ENCODE assay signal across 8 mouse cellular contexts in the genomic region with DNA sequence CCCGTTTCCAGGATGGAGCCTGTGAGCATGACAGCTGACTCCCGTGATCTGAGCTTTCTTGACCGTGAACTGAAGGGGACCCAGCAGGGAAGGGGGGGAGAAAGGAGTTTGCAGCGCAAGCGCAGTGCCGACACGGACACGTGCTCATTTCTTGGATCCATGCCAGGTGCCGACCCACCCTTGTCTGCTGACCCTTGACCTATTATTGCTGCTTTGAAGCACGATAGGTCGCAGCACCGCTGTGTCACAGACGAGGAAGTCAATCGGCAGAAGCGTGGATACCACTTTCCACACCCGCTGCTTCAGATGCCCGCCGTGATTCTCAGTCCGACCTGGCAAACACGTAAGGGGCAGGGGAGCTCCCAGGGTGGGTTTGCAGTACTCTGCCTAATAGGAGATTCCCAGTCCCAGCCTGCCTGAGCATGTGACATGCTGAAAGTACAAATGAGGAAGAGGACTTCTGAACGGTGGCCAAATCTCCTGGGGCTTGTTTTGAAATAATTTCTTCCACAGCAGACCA. TPM values are rescaled to one million over a fixed set of nuclear protein-coding genes. Genes with fewer than 3 reads are reported as not detected.
A peak's percentile ranks its signal among the peaks of the same experiment; 100 is the strongest.
DNase-seq lines count a peak whose midpoint lies in the region; ATAC-seq and TF ChIP-seq lines count a peak whose summit lies in the region.
"Had no signal": no experiment of that assay in that cellular context is flagged by ENCODE, and none has a peak within 500 bp of the region (broad histone marks: within the 10 kb centered on the region; RNA-seq: fewer than 3 reads in every experiment).

No protein-coding gene starts in this region.

- H3K4me2 ChIP-seq in forebrain, embryonic 16.5 days (ENCODE audit: low read length), result peak overlapping the region; percentile 8; the same call in 1 of the 2 replicates
- H3K4me2 ChIP-seq in kidney, embryonic 16.5 days (replicated peaks; ENCODE audit: low read depth, low read length), result peak overlapping the region; percentile 25; the same call in 1 of the 2 replicates

- no peak overlapping the region for H3K27ac ChIP-seq in forebrain, embryonic 16.5 days (ENCODE audit: low read length)
- no peak overlapping the region for H3K27ac ChIP-seq in kidney, embryonic 16.5 days (ENCODE audit: low read length)

- H3K4me3 ChIP-seq in lung, adult 2 months (replicated peaks; ENCODE audit: extremely low read depth, low read depth, low read length), result no peak overlapping the region
- H3K4me3 ChIP-seq in forebrain, embryonic 16.5 days (replicated peaks; ENCODE audit: low read length), result no peak overlapping the region
- H3K4me3 ChIP-seq in kidney, embryonic 16.5 days (ENCODE audit: low read length), result no peak overlapping the region
- H3K4me3 ChIP-seq: megakaryocyte, embryonic 14.5 days had no signal

- no peaks in the 10 kb centered on the region for H3K36me3 ChIP-seq in forebrain, embryonic 16.5 days (ENCODE audit: control insufficient read depth, insufficient read depth)
- H3K36me3 ChIP-seq in kidney, embryonic 16.5 days (ENCODE audit: insufficient read depth, low read length), result 0 out of 2 replicates have a peak, but pooled peaks cover 6% of the 10 kb centered on the region

- no peak overlapping the region; the same call in 1 of the 2 replicates for H3K9ac ChIP-seq in forebrain, embryonic 16.5 days (replicated peaks; ENCODE audit: low read depth, low read length)
- H3K9ac ChIP-seq in kidney, embryonic 16.5 days (replicated peaks; ENCODE audit: low read length), result no peak overlapping the region; the same call in 1 of the 2 replicates

- no peak for TF ChIP-seq CTCF in lung, adult 2 months (IDR thresholded peaks at IDR 0.05; ENCODE audit: insufficient read depth, low read length)

- DNase-seq in lung, adult 2 months, result peak; percentile 28
- DNase-seq in lung, postnatal 25 days (ENCODE audit: low spot score), result no peak
- DNase-seq in cerebellum, adult 8-10 months, result peak; percentile 75
- no peak for DNase-seq in frontal cortex, postnatal 36 days (ENCODE audit: low spot score in 2 of 2)

- no peaks in the 10 kb centered on the region for H3K9me3 ChIP-seq in forebrain, embryonic 16.5 days (ENCODE audit: control insufficient read depth, low read length)
- H3K9me3 ChIP-seq in kidney, embryonic 16.5 days (ENCODE audit: low read length), result no peaks in the 10 kb centered on the region

- WGBS in lung, adult 2 months, result 27% methylated on average over 21 of the region's 21 CpGs
- 63% methylated on average over 21 of the region's 21 CpGs for WGBS in forebrain, embryonic 16.5 days
- 48% methylated on average over 21 of the region's 21 CpGs for WGBS in kidney, embryonic 16.5 days

- TF ChIP-seq POLR2A in lung, adult 2 months (IDR thresholded peaks at IDR 0.05; ENCODE audit: borderline replicate concordance, extremely low read depth, low read depth, low read length), result no peak

- no peaks in the 10 kb centered on the region for H3K27me3 ChIP-seq in forebrain, embryonic 16.5 days (replicated peaks; ENCODE audit: control insufficient read depth, insufficient read depth, low read length)
- no peaks in the 10 kb centered on the region for H3K27me3 ChIP-seq in kidney, embryonic 16.5 days (ENCODE audit: insufficient read depth, low read length)
- H3K27me3 ChIP-seq: megakaryocyte, embryonic 14.5 days had no signal

- peaks cover 3% of the 10 kb centered on the region; the same call in 1 of the 2 replicates for H3K4me1 ChIP-seq in lung, adult 2 months (ENCODE audit: control insufficient read depth, insufficient read depth, low read length)
- H3K4me1 ChIP-seq in forebrain, embryonic 16.5 days (replicated peaks; ENCODE audit: control insufficient read depth, insufficient read depth, low read length), result no peaks in the 10 kb centered on the region
- no peaks in the 10 kb centered on the region; the same call in 1 of the 2 replicates for H3K4me1 ChIP-seq in kidney, embryonic 16.5 days (ENCODE audit: insufficient read depth, low read length)

- no peak for ATAC-seq in forebrain, embryonic 16.5 days
- 0 out of 2 replicates have a peak, but pooled peaks have one; percentile 49 for ATAC-seq in kidney, embryonic 16.5 days (ENCODE audit: low FRiP score, low TSS enrichment)
- ATAC-seq in monocyte, adult 5-6 weeks (replicated peaks; ENCODE audit: insufficient number of reproducible peaks, low FRiP score, low TSS enrichment, poor library complexity, severe bottlenecking), result peak; percentile 19

RNA-seq across cellular contexts. Expression of a gene that starts 15.9 kb away (rescaled TPM):
- 7.5 and 9.9 TPM in 2 replicates for polyA plus RNA-seq in lung, adult 2 months (2012; rRNA removed)
- polyA plus RNA-seq in forebrain, embryonic 16.5 days (2015; fragmentation: Nextera tagmentation; extraction: Ambion mirVana), result 13.6 and 15.3 TPM in 2 replicates
- polyA plus RNA-seq in kidney, embryonic 16.5 days (2015; fragmentation: Nextera tagmentation; extraction: Ambion mirVana), result 29.1 and 31.9 TPM in 2 replicates
- total RNA-seq in monocyte, adult 5-6 weeks (2017), result 110 to 158 TPM (median 149 TPM) in 3 replicates

RNA-seq across cellular contexts. Expression of a gene that starts 35.0 kb away (rescaled TPM):
- 16.4 and 23.7 TPM in 2 replicates for polyA plus RNA-seq in lung, adult 2 months (2012; rRNA removed)
- 27.9 and 28.0 TPM in 2 replicates for polyA plus RNA-seq in forebrain, embryonic 16.5 days (2015; fragmentation: Nextera tagmentation; extraction: Ambion mirVana)
- polyA plus RNA-seq in kidney, embryonic 16.5 days (2015; fragmentation: Nextera tagmentation; extraction: Ambion mirVana), result 13.6 and 30.1 TPM in 2 replicates
- total RNA-seq in monocyte, adult 5-6 weeks (2017), result 78.2 to 132 TPM (median 118 TPM) in 3 replicates

Comparison
In these comparisons a context has a peak if more than half of its experiments do, and no peak if none do; other contexts are left out.
1. DNase-seq: peak in lung, adult 2 months (single experiment) and cerebellum, adult 8-10 months (single experiment); none in lung, postnatal 25 days (single experiment) and frontal cortex, postnatal 36 days (0 of 2).